Mouse (Mus musculus) kidney, postnatal 14 days (tissue): Measurements from ENCODE around the gene Clcf1.

Experiments used
- DNase-seq: peaks from one replicate; pipeline ENCODE4 v3.0.0; 2022; ENCODE audit warnings: mixed read lengths

Gene Clcf1

GRCm38 (mm10) chr19:4257216-4257896, 43.3 kb downstream of the Clcf1 start:
- peak; percentile 96 for DNase-seq

- DNase-seq = no peak
Measured at GRCm38 (mm10) chr19:4257897-4258252, 43.8 kb downstream of the Clcf1 start.

GRCm38 (mm10) chr19:4261038-4261698, 47.1 kb downstream of the Clcf1 start:
- no peak for DNase-seq

- no peak for DNase-seq
Measured at GRCm38 (mm10) chr19:4262756-4263155, 48.7 kb downstream of the Clcf1 start.

GRCm38 (mm10) chr19:4263702-4264101, 49.7 kb downstream of the Clcf1 start:
- no peak for DNase-seq

GRCm38 (mm10) chr19:4264171-4264780, 50.2 kb downstream of the Clcf1 start:
- DNase-seq = no peak

- no peak for DNase-seq
Measured at GRCm38 (mm10) chr19:4265956-4266355, 51.9 kb downstream of the Clcf1 start.

GRCm38 (mm10) chr19:4268566-4269361, 54.7 kb downstream of the Clcf1 start, which contains the start of gene Ssh3:
Gene Ssh3, minus strand, starts transcription at chr19:4269180.
- peak; percentile 93 for DNase-seq

GRCm38 (mm10) chr19:4270187-4270586, 56.1 kb downstream of the Clcf1 start:
- DNase-seq = no peak

- DNase-seq = no peak
Measured at GRCm38 (mm10) chr19:4270972-4271371, 56.9 kb downstream of the Clcf1 start.
